Mouse (Mus musculus) T-helper 2 cell (primary cell): ENCODE data around the gene Mrpl48.
"Not testable (repeated sequence)": the region's sequence is repeated elsewhere in the genome, so short reads cannot be mapped to it uniquely, and the experiment has no call there.

Experiments
- in situ Hi-C: fragments of 300-600 bp; cut with MboI, MseI; formaldehyde crosslinking; loops from one replicate; pipeline ENCODE4 v1.15.1; 2025; ENCODE audit warnings: high pct_unique_total_duplicates

Gene Mrpl48

GRCm38 (mm10) chr7:100589816-100590215, 18.3 kb downstream of the Mrpl48 start:
- in situ Hi-C loops, result no loop called here

GRCm38 (mm10) chr7:100582727-100583236, 25.3 kb downstream of the Mrpl48 start:
- in situ Hi-C loops, result no loop called here

- in situ Hi-C loops, result no loop called here
These were observed 25.9 kb downstream of the Mrpl48 start for GRCm38 (mm10) chr7:100582235-100582634.

- in situ Hi-C loops, result no loop called here
These were observed 29.3 kb downstream of the Mrpl48 start for GRCm38 (mm10) chr7:100578794-100579193.

GRCm38 (mm10) chr7:100572704-100573103, 35.4 kb downstream of the Mrpl48 start:
- in situ Hi-C loops, result no loop called here

GRCm38 (mm10) chr7:100572061-100572460, 36.0 kb downstream of the Mrpl48 start:
- in situ Hi-C loops, result no loop called here

GRCm38 (mm10) chr7:100570930-100571715, 37.0 kb downstream of the Mrpl48 start:
- in situ Hi-C loops, result no loop called here

GRCm38 (mm10) chr7:100569907-100570306, 38.2 kb downstream of the Mrpl48 start:
- in situ Hi-C loops, result no loop called here

- in situ Hi-C loops, result not testable (repeated sequence)
These were observed 40.9 kb downstream of the Mrpl48 start for GRCm38 (mm10) chr7:100567238-100567637.

GRCm38 (mm10) chr7:100561861-100562587, 46.1 kb downstream of the Mrpl48 start:
- in situ Hi-C loops, result no loop called here

- in situ Hi-C loops, result no loop called here
These were observed 48.8 kb downstream of the Mrpl48 start for GRCm38 (mm10) chr7:100559331-100559730.

GRCm38 (mm10) chr7:100557241-100557640, 50.9 kb downstream of the Mrpl48 start:
- in situ Hi-C loops, result no loop called here

GRCm38 (mm10) chr7:100555431-100555951, 52.6 kb downstream of the Mrpl48 start:
- in situ Hi-C loops, result no loop called here

- in situ Hi-C loops, result no loop called here
These were observed 53.2 kb downstream of the Mrpl48 start for GRCm38 (mm10) chr7:100554939-100555338.

GRCm38 (mm10) chr7:100550338-100551007, 57.6 kb downstream of the Mrpl48 start:
- in situ Hi-C loops, result no loop called here

GRCm38 (mm10) chr7:100549796-100550195, 58.3 kb downstream of the Mrpl48 start:
- in situ Hi-C loops, result no loop called here

GRCm38 (mm10) chr7:100547631-100548030, 60.5 kb downstream of the Mrpl48 start:
- in situ Hi-C loops, result no loop called here

- in situ Hi-C loops, result no loop called here
These were observed 63.7 kb downstream of the Mrpl48 start for GRCm38 (mm10) chr7:100544437-100544836.

GRCm38 (mm10) chr7:100539516-100539915, 68.6 kb downstream of the Mrpl48 start:
- in situ Hi-C loops, result no loop called here

GRCm38 (mm10) chr7:100537519-100537902, 70.6 kb downstream of the Mrpl48 start:
- in situ Hi-C loops, result no loop called here

- in situ Hi-C loops, result no loop called here
These were observed 71.1 kb downstream of the Mrpl48 start, which contains the start of gene Coa4 for GRCm38 (mm10) chr7:100536804-100537518. Coa4 (plus strand) TSS chr7:100537071.
